Mouse (Mus musculus): ENCODE results near the gene Epn2.

The Epn2 gene

GRCm38 (mm10) chr11:61578983-61579877, at the start of gene Epn2:
Epn2 (minus strand) TSS chr11:61579687.
- peak; percentile 84 for DNase-seq (ENCODE audit: low spot score)

GRCm38 (mm10) chr11:61626509-61626908, 47.0 kb upstream of the Epn2 start:
- no peak for DNase-seq (ENCODE audit: low spot score)

GRCm38 (mm10) chr11:61625136-61625535, 45.6 kb upstream of the Epn2 start:
- no peak for DNase-seq (ENCODE audit: low spot score)

- DNase-seq (ENCODE audit: low spot score) = no peak
Observed at GRCm38 (mm10) chr11:61620762-61621161, 41.3 kb upstream of the Epn2 start.

GRCm38 (mm10) chr11:61620254-61620670, 40.8 kb upstream of the Epn2 start:
- peak; percentile 84 for DNase-seq (ENCODE audit: low spot score)

- peak; percentile 82 for DNase-seq (ENCODE audit: low spot score)
Observed at GRCm38 (mm10) chr11:61619791-61620241, 40.3 kb upstream of the Epn2 start.

GRCm38 (mm10) chr11:61619356-61619755, 39.9 kb upstream of the Epn2 start:
- DNase-seq (ENCODE audit: low spot score) = no peak

- no peak for DNase-seq (ENCODE audit: low spot score)
Observed at GRCm38 (mm10) chr11:61618571-61618970, 39.1 kb upstream of the Epn2 start.

GRCm38 (mm10) chr11:61618131-61618530, 38.6 kb upstream of the Epn2 start:
- DNase-seq (ENCODE audit: low spot score) = no peak

- DNase-seq (ENCODE audit: low spot score) = no peak
Observed at GRCm38 (mm10) chr11:61617293-61617975, 37.9 kb upstream of the Epn2 start.

GRCm38 (mm10) chr11:61616523-61617292, 37.2 kb upstream of the Epn2 start:
- no peak for DNase-seq (ENCODE audit: low spot score)

GRCm38 (mm10) chr11:61615686-61616522, 36.4 kb upstream of the Epn2 start:
- peak; percentile 23 for DNase-seq (ENCODE audit: low spot score)

- DNase-seq (ENCODE audit: low spot score) = no peak
Observed at GRCm38 (mm10) chr11:61614401-61614800, 34.9 kb upstream of the Epn2 start.

- no peak for DNase-seq (ENCODE audit: low spot score)
Observed at GRCm38 (mm10) chr11:61612116-61612635, 32.7 kb upstream of the Epn2 start.

GRCm38 (mm10) chr11:61611197-61611596, 31.7 kb upstream of the Epn2 start:
- DNase-seq (ENCODE audit: low spot score) = no peak

- no peak for DNase-seq (ENCODE audit: low spot score)
Observed at GRCm38 (mm10) chr11:61608072-61608471, 28.6 kb upstream of the Epn2 start.

GRCm38 (mm10) chr11:61602705-61603104, 23.2 kb upstream of the Epn2 start:
- no peak for DNase-seq (ENCODE audit: low spot score)

- DNase-seq (ENCODE audit: low spot score) = no peak
Observed at GRCm38 (mm10) chr11:61601465-61601864, 22.0 kb upstream of the Epn2 start.

- DNase-seq (ENCODE audit: low spot score) = no peak
Observed at GRCm38 (mm10) chr11:61598367-61598766, 18.9 kb upstream of the Epn2 start.

- no peak for DNase-seq (ENCODE audit: low spot score)
Observed at GRCm38 (mm10) chr11:61597471-61597870, 18.0 kb upstream of the Epn2 start.

GRCm38 (mm10) chr11:61593069-61593468, 13.6 kb upstream of the Epn2 start:
- DNase-seq (ENCODE audit: low spot score) = no peak

All from retina, embryonic 14.5 days (tissue).